Mouse (Mus musculus) megakaryocyte, embryonic 14.5 days (primary cell): ENCODE measurements around the gene Tmem140. TPM values are rescaled to one million over a fixed set of nuclear protein-coding genes. Genes with fewer than 3 reads are reported as not detected.

Source experiments
- H3K27me3 ChIP-seq: replicated peaks from 2 replicates; pipeline ENCODE3; 2012; ENCODE audit warnings: inconsistent platforms
- H3K36me3 ChIP-seq: replicated peaks from 2 replicates; pipeline ENCODE3; 2012; ENCODE audit warnings: low read length, inconsistent platforms, mixed read lengths
- H3K4me1 ChIP-seq: 2 replicates; pipeline ENCODE4 v1.6.1; 2012; ENCODE audit warnings: inconsistent platforms
- H3K4me3 ChIP-seq: replicated peaks from 2 replicates; pipeline ENCODE3; 2012; ENCODE audit warnings: moderate library complexity, mild to moderate bottlenecking, inconsistent platforms
- H3K9me3 ChIP-seq: 2 replicates; pipeline ENCODE4 v1.6.1; 2012; ENCODE audit warnings: inconsistent platforms
- FLI1 ChIP-seq: IDR thresholded peaks from 2 replicates; pipeline ENCODE4 v1.6.1; 2012; ENCODE audit warnings: low read length, inconsistent platforms, mixed read lengths
- GATA1 ChIP-seq: IDR thresholded peaks from 3 replicates; pipeline ENCODE4 v1.6.1; 2012; ENCODE audit warnings: mixed read lengths, low read length, inconsistent platforms, borderline replicate concordance
- polyA plus RNA-seq: library from polyadenylated mRNA; stranded (reverse); fragments of >175 nt; gene quantifications from 2 replicates; pipeline ENCODE4 v1.2.3, GENCODE M21; 2012; ENCODE audit warnings: low replicate concordance; ENCODE audit not compliant: insufficient read depth

Gene Tmem140
- 5.5 and 11.5 TPM in 2 replicates for polyA plus RNA-seq

GRCm38 (mm10) chr6:34862791-34863403 lies at the start of gene Tmem140:
TSS of gene Tmem140 (plus strand) at chr6:34863146.
- peaks cover 69% of the 10 kb centered on the region for H3K4me1 ChIP-seq

GRCm38 (mm10) chr6:34824406-34824805 lies 38.5 kb upstream of the Tmem140 start:
- Histone ChIP-seq H3K27me3 (no peaks in the 10 kb centered on the region), H3K4me3 (no peak overlapping the region), H3K9me3 (peaks cover 7% of the 10 kb centered on the region; the same call in 1 of the 2 replicates), H3K4me1 (no peaks in the 10 kb centered on the region), H3K36me3 (no peaks in the 10 kb centered on the region)
- TF ChIP-seq FLI1: no peak
- TF ChIP-seq GATA1: no peak

More at GRCm38 (mm10) chr6:34862791-34863403, at the start of gene Tmem140:
- Histone ChIP-seq H3K4me3 (peak within 1 kb of the TSS; percentile 94), H3K9me3 (no peaks in the 10 kb centered on the region), H3K27me3 (no peaks in the 10 kb centered on the region), H3K36me3 (peaks cover 37% of the 10 kb centered on the region)
- TF ChIP-seq FLI1 (no peak), GATA1 (no peak)

GRCm38 (mm10) chr6:34832352-34832751 lies 30.6 kb upstream of the Tmem140 start:
- Histone ChIP-seq H3K9me3 (no peaks in the 10 kb centered on the region), H3K36me3 (no peaks in the 10 kb centered on the region), H3K4me3 (no peak overlapping the region), H3K27me3 (no peaks in the 10 kb centered on the region), H3K4me1 (peaks cover 9% of the 10 kb centered on the region; the same call in 1 of the 2 replicates)
- TF ChIP-seq GATA1 (no peak), FLI1 (no peak)

GRCm38 (mm10) chr6:34861546-34862053 lies 1.3 kb upstream of the Tmem140 start:
- Histone ChIP-seq H3K4me1 (peaks cover 56% of the 10 kb centered on the region), H3K4me3 (peak overlapping the region; percentile 85), H3K27me3 (no peaks in the 10 kb centered on the region), H3K36me3 (peaks cover 24% of the 10 kb centered on the region), H3K9me3 (no peaks in the 10 kb centered on the region; the same call in 1 of the 2 replicates)
- no peak for TF ChIP-seq FLI1

- Histone ChIP-seq H3K9me3 (no peaks in the 10 kb centered on the region; the same call in 1 of the 2 replicates), H3K4me1 (peaks cover 64% of the 10 kb centered on the region), H3K4me3 (peak overlapping the region; percentile 94), H3K27me3 (no peaks in the 10 kb centered on the region), H3K36me3 (peaks cover 32% of the 10 kb centered on the region)
- TF ChIP-seq FLI1 (no peak), GATA1 (no peak)
Observed at GRCm38 (mm10) chr6:34862381-34862780, 565 bp upstream of the Tmem140 start.

- TF ChIP-seq GATA1 (no peak), FLI1 (no peak)
Observed at GRCm38 (mm10) chr6:34863786-34864514, 1.0 kb downstream of the Tmem140 start.

GRCm38 (mm10) chr6:34865213-34865612 lies 2.3 kb downstream of the Tmem140 start:
- Histone ChIP-seq H3K36me3 (peaks cover 58% of the 10 kb centered on the region), H3K27me3 (no peaks in the 10 kb centered on the region), H3K9me3 (no peaks in the 10 kb centered on the region), H3K4me3 (peak overlapping the region; percentile 89), H3K4me1 (peaks cover 87% of the 10 kb centered on the region)
- TF ChIP-seq FLI1: no peak
- TF ChIP-seq GATA1: no peak

More at GRCm38 (mm10) chr6:34863786-34864514, 1.0 kb downstream of the Tmem140 start:
- no peaks in the 10 kb centered on the region for H3K9me3 ChIP-seq
- H3K36me3 ChIP-seq: peaks cover 46% of the 10 kb centered on the region
- H3K4me3 ChIP-seq: peak overlapping the region; percentile 94
- no peaks in the 10 kb centered on the region for H3K27me3 ChIP-seq
- H3K4me1 ChIP-seq: peaks cover 79% of the 10 kb centered on the region

GRCm38 (mm10) chr6:34865711-34866593 lies 3.0 kb downstream of the Tmem140 start:
- no peaks in the 10 kb centered on the region for H3K27me3 ChIP-seq
- TF ChIP-seq GATA1 (no peak), FLI1 (no peak)
- H3K4me1 ChIP-seq: peaks cover 93% of the 10 kb centered on the region
- H3K9me3 ChIP-seq: no peaks in the 10 kb centered on the region
- peaks cover 66% of the 10 kb centered on the region for H3K36me3 ChIP-seq
- peak overlapping the region; percentile 89 for H3K4me3 ChIP-seq

- no peaks in the 10 kb centered on the region for H3K27me3 ChIP-seq
Observed at GRCm38 (mm10) chr6:34866786-34867185, 3.8 kb downstream of the Tmem140 start.

More at GRCm38 (mm10) chr6:34866786-34867185, 3.8 kb downstream of the Tmem140 start:
- TF ChIP-seq FLI1 (no peak), GATA1 (no peak)
- no peaks in the 10 kb centered on the region for H3K9me3 ChIP-seq
- H3K36me3 ChIP-seq: peaks cover 74% of the 10 kb centered on the region
- H3K4me1 ChIP-seq: peaks cover 93% of the 10 kb centered on the region
- peak overlapping the region; percentile 89 for H3K4me3 ChIP-seq
